Mouse (Mus musculus) E14TG2a.4 (cell line): ENCODE data around the gene Shld1.

ENCODE experiments used
- CTCF ChIP-seq: conservative IDR thresholded peaks from 2 replicates; pipeline ENCODE4 v1.5.1; 2014; ENCODE audit warnings: low read length
- NANOG ChIP-seq: IDR thresholded peaks from 2 replicates; pipeline ENCODE4 v1.6.1; 2014; ENCODE audit warnings: borderline replicate concordance, low read length, mixed read lengths

DNA sequence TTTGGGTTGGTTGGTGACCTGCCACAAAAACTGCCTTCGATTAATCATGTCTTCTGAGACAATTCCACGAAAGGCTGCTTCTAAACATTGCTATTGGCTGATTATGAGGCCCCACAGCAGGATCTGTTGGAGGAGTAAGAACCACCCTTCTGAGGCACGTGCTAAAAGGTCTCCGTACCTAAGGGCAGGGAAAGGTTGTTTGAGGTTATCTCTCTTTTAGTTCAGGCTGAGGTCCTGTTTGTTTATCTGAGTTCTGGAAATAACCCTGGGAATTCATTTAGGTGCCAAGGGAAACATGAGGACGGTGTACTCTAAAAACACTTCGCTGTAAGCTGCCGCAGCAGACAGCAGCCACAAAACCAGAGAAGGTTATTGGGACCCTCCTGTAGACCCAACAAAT is 47.4 kb upstream of the Shld1 start:
- TF ChIP-seq CTCF (no peak), NANOG (no peak)
